Mouse (Mus musculus) monocyte, adult 2 months (primary cell): ENCODE results near the gene Nucks1.

Experiments used
- DNase-seq, 2 experiments: peaks; one replicate each; pipeline ENCODE4 v3.0.0; 2022; ENCODE audit warnings: low spot score in 2 of 2, low read depth in 1 of 2

Nucks1 gene

DNA sequence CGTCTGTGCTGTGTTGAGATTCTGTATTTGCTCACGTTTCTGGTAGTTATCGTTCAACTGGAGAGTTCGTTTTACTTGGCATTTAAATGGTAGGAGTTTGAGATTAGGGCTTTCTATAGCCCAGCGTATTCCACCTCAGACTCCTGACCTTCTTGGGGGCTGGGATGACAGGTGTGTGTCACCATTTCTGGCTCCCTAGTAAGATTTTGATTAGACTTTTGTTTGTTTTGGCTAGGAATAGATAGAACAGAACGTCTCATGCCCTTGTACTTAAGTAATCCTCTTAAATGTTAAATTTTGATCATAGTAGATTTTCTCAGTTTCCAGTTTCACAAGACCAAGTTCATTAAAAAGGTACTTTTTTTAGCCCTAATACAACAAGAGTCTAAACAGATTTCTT, 7.3 kb downstream of the Nucks1 start:
- DNase-seq: no peak

DNA sequence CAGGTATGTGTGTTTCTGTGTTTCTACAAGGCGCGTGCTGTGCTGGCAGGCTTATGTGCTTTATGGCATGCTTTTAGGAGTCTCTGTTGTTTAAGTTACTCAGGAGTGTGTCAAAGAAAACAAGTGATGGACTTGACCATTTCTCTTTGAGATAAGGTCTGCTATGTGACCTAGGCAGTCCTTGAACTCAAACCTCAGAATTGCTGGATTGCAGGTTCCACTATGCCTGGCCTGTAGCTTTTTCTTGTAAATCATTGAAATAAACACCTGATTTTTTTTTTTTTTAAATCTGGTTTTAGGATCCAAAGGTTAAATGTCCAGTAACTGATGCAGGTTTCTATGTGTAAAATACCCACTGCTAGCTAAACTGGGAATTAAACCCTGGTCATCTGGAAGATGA, 8.7 kb downstream of the Nucks1 start:
- no peak for DNase-seq

DNA sequence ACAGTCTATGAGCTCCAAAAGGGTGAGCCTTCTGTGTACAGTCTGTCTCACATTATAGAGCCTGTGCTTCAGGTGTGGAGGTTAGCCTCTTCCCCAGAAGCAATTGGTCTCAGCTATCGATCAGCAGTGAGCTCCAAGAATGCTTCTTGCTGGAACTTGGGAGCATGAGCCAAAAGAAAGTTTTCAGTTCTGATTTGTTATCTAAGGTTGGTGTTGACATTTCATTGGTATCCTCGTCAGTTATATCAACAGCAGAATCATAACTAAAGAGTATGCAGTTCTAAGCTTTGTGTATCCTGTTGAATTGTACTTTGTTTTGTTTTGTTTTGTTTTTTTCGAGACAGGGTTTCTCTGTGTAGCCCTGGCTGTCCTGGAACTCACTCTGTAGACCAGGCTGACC, 11.8 kb downstream of the Nucks1 start:
- no peak for DNase-seq

DNA sequence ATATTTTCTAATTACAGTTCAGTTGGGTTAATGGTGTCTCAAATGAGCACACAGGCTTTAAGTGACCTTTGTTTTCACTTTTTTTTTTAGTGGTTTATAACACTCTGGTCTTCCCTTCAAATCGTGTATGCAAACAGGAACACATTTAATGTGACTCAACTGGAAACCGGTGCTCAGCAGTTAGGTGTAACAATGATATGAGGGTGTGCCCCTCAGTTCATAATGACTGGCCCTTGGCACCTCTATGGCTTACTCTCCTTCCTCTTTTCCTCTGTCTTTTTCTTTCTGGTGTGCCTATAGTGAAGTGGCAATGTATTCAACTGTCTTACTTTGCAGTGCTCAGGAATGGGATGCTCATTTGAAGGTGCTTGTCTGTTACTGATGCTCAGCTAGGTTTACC, 23.1 kb downstream of the Nucks1 start:
- no peak for DNase-seq

DNA sequence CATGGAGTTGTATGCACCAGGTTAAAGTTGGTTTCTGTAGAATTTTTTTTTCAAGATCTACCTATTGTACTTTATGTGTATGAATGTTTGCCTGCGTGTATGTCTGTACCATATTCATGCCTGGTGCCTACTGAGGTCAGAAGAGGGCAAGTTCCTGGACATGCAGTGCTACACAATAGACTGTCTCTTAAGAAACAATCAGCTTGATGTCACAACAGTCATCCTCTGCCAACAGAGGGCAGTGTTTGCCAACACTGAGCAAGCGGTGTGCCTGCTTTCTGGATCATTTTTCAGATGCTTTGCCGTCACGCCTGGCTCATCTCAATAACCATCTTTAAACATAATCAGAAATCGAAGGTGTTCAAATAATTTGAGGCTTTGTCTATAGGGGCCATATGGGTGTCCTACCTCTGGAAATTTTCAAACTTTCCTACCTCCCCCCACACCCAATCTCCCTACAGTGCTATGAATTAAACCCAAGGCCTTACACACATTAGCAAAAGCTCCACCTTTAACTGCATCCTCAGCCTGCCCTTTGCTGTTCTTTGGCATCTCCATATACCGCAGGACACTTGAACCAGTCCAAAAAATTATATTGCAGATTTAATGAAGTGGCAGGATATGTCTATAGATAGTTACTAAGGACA, 27.4 kb downstream of the Nucks1 start:
- no peak for DNase-seq

DNA sequence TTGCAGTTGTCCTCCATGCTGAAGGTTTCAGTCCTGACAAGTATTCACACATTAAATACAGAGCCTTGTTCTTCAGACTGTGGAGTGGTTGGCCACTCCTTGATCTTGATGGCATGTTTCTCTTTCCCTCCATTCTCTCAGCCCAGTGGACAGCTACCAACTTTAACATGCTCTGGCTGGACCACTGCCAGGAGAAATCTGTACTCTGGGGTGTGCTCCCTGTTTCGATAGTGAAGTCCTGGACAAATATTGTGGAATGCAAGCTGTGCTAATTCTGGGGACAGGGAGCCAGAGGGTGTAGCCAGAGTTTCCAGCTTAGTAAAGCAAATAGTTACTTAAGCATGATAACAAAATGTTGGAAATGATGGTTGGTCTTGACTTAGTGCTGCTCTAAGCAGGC, 28.5 kb downstream of the Nucks1 start:
- DNase-seq: no peak

DNA sequence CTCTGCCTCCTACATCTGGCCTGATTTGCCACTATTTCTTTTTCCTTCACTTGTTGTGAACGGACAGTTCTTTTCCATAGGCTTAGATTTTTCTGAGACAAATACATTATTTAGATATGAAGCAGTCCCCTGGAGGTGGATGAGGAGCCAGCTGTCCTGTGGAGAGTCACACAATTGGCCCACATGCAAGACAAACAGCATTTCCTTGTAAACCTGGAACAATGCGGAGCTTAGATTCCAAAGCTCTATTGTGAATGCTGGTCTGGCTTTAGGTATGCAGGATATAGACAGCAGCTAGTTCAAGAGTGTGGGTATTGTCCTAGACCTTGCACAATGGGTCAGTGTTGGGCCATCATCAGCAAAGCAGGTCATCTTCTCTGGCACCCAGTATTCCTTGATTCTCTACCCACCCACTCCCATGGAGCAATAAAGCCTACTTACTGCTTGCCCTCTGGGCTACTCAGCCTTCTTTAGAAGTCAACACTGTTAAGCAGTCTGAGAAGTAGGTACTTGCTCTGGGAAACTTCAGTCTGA, 30.4 kb downstream of the Nucks1 start:
- DNase-seq: no peak

DNA sequence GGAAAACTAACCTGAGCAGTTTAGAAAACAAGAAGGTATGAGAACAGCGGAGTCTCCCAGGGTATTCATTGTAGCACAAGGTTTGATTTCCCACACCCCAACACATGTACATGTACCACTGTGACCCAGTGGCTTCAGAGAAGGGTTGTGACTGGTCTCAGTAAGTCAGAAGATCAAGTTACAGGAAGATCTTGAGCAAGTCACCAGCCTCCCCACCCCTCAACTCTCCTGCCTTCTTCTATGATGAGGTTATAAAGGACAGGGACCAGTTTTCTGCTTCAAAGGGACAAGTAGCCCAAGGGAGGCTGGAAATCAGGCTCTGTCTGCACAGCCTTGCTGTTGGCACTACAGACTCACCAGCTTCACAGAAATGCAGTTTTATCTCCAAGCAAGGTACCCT, 31.2 kb downstream of the Nucks1 start:
- no peak for DNase-seq

DNA sequence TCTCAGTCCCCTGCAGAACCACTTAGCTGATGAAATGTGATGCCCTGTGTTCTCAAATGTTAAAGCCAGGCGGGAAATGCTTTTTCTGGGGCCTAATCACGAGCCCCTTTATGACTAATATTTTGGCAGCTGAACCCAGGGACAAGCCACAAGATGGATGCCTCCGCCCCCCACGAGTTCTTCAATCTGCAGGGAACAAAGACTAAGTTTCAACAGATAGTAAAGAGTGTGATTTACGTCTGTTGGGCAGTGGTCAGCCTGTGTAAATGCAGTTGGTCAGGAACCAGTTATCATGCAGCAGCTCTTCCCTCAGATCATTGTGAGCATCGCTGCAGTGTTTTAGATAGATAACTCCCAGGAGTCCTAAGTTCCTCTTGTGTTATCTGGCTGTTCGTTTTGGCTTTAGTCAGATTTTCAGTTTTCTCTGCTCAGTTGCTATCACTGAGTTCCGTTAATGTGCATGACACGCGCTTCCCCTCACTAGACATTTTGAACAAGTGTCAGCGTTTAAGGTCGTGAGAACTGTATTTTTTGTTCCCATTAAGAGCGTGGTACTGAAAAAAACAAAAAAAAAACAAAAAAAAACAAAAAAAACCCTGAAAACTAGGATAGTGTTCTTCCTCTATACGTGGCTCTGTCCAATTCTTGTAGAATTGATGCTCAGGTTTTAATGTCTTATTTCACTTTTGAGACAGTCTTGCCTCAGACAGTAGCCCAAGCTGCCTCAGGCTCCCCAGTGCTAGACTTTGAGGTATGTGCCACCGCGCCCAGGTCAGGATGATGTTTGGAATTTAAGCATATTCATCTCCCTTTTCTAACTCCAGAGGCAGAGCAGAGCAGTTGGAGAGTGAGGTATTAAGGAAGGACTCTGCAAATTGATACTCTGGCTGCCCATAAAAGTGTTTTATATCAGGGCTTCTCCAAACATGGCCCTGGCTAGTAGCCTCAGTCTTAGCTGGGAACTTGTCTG, 32.6 kb downstream of the Nucks1 start:
- no peak for DNase-seq

DNA sequence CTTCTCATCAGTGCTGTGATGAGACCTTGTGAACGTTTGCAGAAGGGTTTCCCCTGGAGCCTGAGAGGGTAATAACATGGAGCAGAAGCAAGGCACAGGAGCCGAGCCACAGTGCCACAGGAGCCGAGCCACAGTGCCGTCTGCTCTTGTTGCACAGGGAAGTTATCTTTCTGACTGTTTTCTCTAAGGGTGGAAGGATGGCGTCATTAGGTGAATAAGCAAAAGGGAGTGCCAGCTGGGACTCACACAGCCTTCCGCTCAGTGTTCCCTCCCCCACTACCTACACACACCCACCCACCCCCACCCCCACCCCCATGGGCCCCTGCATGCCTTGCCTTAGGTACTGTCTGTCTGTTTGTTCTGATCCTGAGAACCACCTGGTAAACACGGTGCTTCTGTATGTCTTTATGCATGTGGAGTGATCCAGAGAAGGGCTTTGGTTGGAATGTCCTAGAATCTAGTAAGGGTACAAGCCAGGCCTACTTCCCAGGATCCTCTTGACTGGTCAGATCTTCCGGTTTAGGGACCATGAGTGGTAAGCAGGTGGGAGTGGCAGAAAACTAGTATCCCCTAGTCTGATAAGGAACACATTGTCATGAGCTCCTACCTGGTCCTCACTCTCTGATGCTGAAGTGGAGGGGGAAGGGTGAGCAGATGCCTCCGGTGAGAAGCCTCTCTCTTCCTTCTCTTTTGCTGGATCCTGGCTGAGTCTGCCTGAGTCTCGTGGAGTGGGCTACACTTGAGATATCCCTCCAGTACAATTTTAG, 35.5 kb downstream of the Nucks1 start:
- DNase-seq: no peak

DNA sequence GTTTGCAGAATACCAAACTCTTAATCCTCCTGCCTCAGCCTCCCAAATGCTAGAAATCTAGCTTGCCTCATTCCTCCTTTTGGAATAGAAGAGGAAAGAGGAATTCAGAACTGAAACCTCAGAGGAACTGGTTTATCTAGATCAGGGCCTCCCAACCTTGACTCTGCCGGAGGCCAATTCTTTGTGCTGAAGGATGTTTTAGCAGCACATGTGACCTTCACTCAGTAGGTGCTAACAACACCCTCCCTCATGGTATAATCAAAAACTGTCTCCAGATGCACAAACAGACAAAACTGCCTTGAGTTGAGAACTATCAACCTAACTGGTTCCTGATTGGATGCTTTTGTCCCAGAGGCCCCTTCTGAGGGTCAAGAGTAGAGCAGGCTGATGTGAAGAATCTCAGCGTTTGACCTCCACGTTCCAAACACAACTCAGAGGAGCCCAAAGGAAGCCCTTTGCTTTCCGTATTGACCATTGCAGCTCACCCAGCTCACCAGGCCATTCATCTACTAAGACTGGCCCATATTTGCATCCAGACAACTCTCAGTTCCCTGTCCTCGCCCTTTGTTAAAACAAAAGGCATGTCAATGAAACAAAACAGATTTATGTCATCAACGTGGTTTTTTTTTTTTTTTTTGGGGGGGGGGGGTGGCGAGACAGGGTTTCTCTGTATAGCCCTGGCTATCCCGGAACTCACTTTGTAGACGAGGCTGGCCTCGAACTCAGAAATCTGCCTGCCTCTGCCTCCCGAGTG, 36.3 kb downstream of the Nucks1 start:
- no peak for DNase-seq

DNA sequence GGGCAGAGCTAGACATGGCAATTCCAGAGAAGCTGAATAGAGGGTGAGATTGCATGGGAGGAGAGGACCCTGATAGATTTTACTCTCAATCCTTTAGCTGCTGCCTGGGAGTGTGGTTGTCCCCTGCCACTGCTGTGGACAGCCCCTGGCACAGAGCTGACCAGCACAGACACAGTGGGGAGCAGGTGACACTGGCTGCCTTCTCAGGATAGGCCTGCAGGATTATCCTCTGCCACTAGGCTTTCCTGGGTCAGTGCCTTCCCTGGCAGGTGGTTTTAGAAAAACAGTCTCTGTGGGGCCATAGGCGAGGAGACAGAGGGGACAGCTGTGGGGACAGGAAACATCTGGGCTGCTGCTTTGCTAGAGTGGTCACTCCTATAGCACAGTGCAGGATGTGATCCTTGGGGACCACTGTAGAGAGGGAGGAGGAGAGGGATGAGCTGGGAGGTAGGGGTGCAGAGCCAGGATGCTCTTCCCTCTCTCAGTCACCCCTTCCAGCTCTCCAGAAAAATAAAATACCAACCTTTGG, 37.7 kb downstream of the Nucks1 start:
- DNase-seq: no peak

DNA sequence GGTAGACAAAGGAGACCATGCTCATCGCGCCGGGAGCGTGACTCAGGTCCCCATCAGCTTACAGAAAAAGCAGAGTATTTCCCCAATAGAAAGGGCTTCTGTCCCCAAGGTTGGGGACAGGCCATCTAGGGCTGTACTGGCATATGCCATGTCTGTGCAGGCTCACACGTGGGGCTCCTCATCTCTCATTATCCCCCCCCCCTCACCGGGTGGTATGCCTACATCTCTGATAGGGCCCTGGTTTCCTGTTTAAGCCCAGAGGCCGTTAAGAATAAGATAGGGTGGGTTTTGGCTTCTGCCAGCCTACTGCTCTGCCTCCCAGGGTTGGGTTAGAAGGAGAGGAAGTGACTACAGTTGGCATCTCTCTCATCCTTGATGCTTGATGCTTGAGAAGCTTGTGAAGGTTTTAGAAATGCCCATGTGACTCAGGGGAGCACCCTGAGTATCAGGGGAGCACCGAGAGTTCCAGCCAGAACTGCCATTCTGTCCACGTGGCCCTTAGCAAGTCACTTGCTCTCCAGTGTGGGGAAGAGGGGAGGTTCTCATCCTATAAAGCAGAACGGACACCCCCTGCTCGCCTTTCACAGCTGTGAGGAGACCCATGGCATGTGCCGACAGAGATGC, 44.0 kb downstream of the Nucks1 start:
- no peak for DNase-seq

DNA sequence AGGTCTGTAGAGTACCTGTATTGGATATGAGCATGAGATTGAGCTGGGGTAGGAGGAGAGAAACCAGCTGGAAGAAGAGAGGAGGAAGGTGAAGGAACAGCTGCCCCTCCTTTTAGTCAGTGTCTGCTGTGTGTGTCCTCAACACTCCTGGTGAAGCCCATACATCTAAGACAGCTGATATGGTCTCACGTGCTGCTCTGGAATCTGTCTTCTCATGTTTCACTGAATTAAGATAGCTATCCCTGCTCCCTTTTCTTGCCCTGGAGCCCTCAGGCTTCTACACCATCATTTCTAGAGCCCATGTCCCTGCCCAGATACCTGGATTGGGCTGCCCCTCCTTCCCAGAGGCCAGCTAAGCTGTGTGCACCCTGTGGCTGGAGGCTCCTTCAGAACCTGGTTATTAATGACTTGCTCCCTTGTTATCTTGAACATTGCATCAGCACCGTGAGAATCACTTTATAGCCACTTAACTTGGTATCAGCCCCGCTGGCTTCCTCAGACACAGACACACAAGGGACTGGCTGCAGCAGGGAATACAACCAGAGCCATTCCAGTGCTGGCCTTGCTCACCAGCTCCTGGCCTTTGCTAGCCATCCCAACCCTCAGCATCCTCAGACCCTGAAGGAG, 44.9 kb downstream of the Nucks1 start:
- no peak for DNase-seq

DNA sequence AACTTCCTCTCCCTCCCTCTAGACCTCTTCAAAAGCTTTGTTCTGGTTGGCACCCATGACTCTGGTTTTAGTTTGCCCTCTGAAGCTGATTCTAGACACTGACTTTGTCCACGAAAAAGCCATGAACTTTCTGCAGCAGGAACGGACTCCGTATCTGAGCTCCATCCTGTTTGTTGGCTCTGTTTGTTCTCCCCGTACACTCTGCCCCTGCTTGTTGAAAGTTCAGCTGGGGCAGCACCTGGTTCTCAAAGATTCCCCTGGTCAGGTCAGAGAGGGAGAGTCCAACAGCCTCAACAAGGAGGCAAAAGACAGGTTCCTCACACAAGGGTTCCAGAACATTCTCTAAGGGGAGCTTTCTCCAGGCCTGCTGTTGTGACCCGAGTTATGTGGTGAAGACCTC, 47.1 kb downstream of the Nucks1 start:
- DNase-seq: no peak

DNA sequence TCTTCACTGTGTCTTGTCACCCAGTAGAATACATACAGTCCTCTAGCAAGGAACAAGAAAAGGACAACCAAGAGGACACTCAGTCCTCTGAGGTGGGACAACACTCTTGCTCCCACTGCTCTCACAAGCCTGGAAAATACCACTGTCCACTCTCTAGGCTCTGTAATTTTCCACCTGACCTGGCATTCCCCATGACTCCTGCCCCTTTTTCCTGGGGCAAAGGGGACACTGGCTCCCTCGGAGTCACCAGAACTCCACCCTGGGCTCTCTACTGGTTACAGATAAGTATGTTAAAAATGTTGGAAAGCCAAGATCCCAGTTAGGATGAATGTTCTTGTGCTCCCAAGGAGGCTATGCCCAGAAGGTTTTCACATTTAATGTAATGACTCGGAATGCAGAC, 50.7 kb downstream of the Nucks1 start:
- no peak for DNase-seq

DNA sequence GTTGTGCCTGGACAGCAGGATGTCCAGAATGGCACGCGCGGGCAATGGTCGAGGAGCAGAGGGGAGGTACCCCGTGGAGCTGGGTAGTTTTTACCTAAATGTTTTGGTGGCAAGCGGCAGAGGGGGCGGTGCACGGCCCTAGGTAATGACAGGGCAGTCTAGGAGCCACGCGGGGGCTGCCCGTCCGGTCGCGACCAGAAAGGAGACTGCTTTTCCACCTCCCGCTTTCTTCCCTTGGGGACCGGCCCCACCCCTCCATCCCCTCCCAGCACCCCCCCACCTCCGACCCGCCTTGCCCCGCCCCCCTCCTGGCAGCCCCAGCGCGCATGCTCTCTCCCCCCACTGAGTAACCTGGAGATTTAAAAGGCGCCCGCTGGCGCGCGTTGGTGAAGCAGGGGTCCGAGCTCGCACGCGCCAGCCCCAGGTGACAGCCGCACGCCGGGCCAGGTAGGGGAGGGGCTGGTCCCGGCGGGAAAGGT, 52.3 kb downstream of the Nucks1 start, which contains the start of gene Slc45a3:
TSS of gene Slc45a3 (plus strand) at position 362 of the 479 bp plus-strand sequence.
- DNase-seq: no peak

DNA sequence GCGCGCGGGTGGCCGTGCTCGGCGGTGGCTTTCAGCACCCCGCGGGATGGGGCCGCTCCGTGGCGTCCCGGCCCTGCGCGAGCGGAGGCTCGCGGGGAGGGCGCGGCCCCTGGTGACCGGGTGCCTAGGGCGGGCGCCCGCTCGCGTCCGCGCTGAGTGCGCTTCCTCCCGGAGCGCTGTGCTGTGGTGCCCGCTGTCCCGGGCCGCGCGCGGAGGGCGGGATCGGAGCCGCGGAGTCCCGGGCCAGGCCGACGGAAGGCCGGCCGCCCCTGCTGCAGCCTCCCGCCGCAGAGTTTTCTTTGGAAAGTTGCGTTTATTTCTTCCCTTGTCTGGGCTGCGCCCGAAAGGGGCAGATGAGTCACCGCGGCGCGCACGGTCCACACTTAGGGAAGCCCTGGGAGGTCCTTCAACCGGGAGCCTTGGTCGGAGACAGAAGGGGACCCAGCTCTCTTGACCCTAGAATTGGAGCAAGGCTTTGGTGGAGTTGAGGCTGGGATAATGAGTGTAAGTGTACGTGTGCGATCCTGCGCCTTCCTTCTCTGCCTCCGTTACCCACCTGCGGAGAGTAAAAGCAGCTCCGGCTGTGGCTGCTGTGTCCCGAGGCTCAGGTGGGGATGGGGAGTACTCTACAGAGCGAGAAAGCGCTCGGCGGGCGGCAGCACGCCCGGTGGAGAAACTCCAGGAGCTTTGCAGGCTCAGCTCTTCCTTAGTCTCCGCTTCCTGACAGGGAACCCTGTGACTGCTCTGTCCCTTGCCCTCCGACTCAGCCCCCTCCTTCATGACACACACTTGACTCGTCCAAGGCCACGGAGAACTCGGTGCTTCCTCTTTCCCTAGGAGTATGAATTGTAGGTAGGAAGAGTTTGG, 53.0 kb downstream of the Nucks1 start:
- DNase-seq: no peak
